Mouse (Mus musculus) CH12.LX (cell line): Measurements from ENCODE around the gene Kxd1.

Experiments used
- CTCF ChIP-seq, 2 experiments: IDR thresholded peaks in 1 of 2; conservative IDR thresholded peaks in 1 of 2; 2 replicates each; pipeline ENCODE4 v1.5.1; 2011 to 2012; ENCODE audit warnings: low read depth in 2 of 2, low read length in 2 of 2, improper control_type of control experiment in 1 of 2, inconsistent platforms in 1 of 2, mild to moderate bottlenecking in 1 of 2, moderate library complexity in 1 of 2
- ELF1 ChIP-seq: IDR thresholded peaks from 2 replicates; pipeline ENCODE4 v1.6.1; 2014; ENCODE audit warnings: low read depth, mild to moderate bottlenecking, inconsistent platforms, low read length, improper control_type of control experiment
- ETS1 ChIP-seq: conservative IDR thresholded peaks from 2 replicates; pipeline ENCODE4 v1.6.1; 2012; ENCODE audit warnings: low read depth, mild to moderate bottlenecking, inconsistent platforms, low read length, improper control_type of control experiment, moderate library complexity
- KAT2A ChIP-seq: IDR thresholded peaks from 2 replicates; pipeline ENCODE4 v1.6.1; 2012; ENCODE audit warnings: low read length, improper control_type of control experiment, inconsistent platforms; ENCODE audit not compliant: insufficient replicate concordance
- POLR2A ChIP-seq: IDR thresholded peaks from 2 replicates; pipeline ENCODE4 v1.6.1; 2011; ENCODE audit warnings: low read depth, mild to moderate bottlenecking, improper control_type of control experiment, low read length
- POLR2AphosphoS2 ChIP-seq: IDR thresholded peaks from 2 replicates; pipeline ENCODE4 v1.6.1; 2011; ENCODE audit warnings: low read depth, low read length, improper control_type of control experiment
- UBTF ChIP-seq: IDR thresholded peaks from 2 replicates; pipeline ENCODE4 v1.6.1; 2012; ENCODE audit warnings: low read depth, mild to moderate bottlenecking, inconsistent platforms, low read length, improper control_type of control experiment, moderate library complexity
- USF1 ChIP-seq: IDR thresholded peaks from 2 replicates; pipeline ENCODE4 v1.6.1; 2014; ENCODE audit warnings: low read depth, mild to moderate bottlenecking, inconsistent platforms, low read length, improper control_type of control experiment

DNA sequence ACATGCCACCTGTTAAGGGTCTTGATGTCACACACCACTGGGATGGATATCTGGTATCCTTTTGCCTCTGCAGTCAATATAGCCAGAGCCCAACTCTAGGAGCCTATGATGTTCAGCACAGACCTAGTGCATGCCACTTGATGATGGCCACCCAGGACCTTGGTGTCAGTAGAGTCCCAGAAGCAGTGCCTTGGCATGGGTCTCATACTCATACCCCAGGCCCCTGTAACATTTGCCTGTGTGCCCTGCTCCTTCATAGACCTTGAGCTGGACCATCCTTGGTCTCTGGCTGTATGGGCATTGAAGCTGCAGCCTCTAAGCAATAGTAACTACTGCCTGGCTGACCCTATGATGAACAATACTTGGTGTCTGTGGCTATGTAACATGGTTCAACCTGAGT, 46.5 kb upstream of the Kxd1 start:
- TF ChIP-seq USF1 = no peak
- TF ChIP-seq ELF1 = no peak
- no peak for TF ChIP-seq POLR2A
- TF ChIP-seq UBTF = no peak
- no peak for TF ChIP-seq POLR2AphosphoS2
- no peak for TF ChIP-seq CTCF (conservative IDR thresholded peaks at IDR 0.05 in 1 of 2, IDR thresholded peaks at IDR 0.05 in 1 of 2; ENCODE audit: low read depth in 2 of 2, low read length in 2 of 2)
- TF ChIP-seq KAT2A = no peak
- TF ChIP-seq ETS1 = no peak
